Mouse (Mus musculus) lung, embryonic 14.5 days (tissue): ENCODE results near the gene St3gal2. TPM values are rescaled to one million over a fixed set of nuclear protein-coding genes. Genes with fewer than 3 reads are reported as not detected.

Source experiments
- ATAC-seq: fragments of 200-750 bp; cut with Nextera tagmentation; 2 replicates; pipeline ENCODE4 v1.8.0; 2017; ENCODE audit warnings: mild to moderate bottlenecking, moderate TSS enrichment, moderate library complexity; ENCODE audit not compliant: insufficient read depth
- DNase-seq: peaks from one replicate; pipeline ENCODE4 v3.0.0-alpha.2; 2015
- H3K27ac ChIP-seq: fragments of 300-500 bp; sonication (generic); 2 replicates; pipeline ENCODE4 v1.5.1; 2014; ENCODE audit warnings: low read depth, mild to moderate bottlenecking, moderate library complexity
- H3K27me3 ChIP-seq: fragments of 300-500 bp; sonication (generic); 2 replicates; pipeline ENCODE4 v1.6.1; 2014; ENCODE audit warnings: low read length, control low read depth; ENCODE audit not compliant: insufficient read depth
- H3K36me3 ChIP-seq: fragments of 300-500 bp; sonication (generic); 2 replicates; pipeline ENCODE4 v1.6.1; 2014; ENCODE audit warnings: control low read depth; ENCODE audit not compliant: insufficient read depth
- H3K4me1 ChIP-seq: fragments of 300-500 bp; sonication (generic); 2 replicates; pipeline ENCODE4 v1.6.1; 2014; ENCODE audit warnings: antibody characterized with exemption, control low read depth; ENCODE audit not compliant: insufficient read depth
- H3K4me2 ChIP-seq: fragments of 300-500 bp; sonication (generic); 2 replicates; pipeline ENCODE4 v1.6.1; 2014; ENCODE audit warnings: mild to moderate bottlenecking
- H3K4me3 ChIP-seq: fragments of 300-500 bp; sonication (generic); 2 replicates; pipeline ENCODE4 v1.5.1; 2014; ENCODE audit warnings: low read depth, low read length
- H3K9ac ChIP-seq: fragments of 300-500 bp; sonication (generic); 2 replicates; pipeline ENCODE4 v1.6.1; 2014
- H3K9me3 ChIP-seq: fragments of 300-500 bp; sonication (generic); 2 replicates; pipeline ENCODE4 v1.6.1; 2016; ENCODE audit warnings: low read depth, low read length, control low read depth
- CTCF ChIP-seq: IDR thresholded peaks from 2 replicates; pipeline ENCODE4 v1.5.1; 2016; ENCODE audit warnings: antibody characterized with exemption, low read depth
- WGBS: fragments of 180-500 bp; shearing (Covaris S2); extraction: QIAGEN DNeasy Blood & Tissue Kit; methylation state at CpG from one replicate; pipeline ENCODE4 v1.1.7; 2014; 5-methylcytosine and 5-hydroxymethylcytosine counted together
- polyA plus RNA-seq: library from polyadenylated mRNA; unstranded; fragments of >200 nt; fragmentation: Nextera tagmentation; extraction: Ambion mirVana; gene quantifications from 2 replicates; pipeline ENCODE4 v1.2.1, GENCODE M21; 2014

St3gal2 gene
- polyA plus RNA-seq, 1 experiment from 2014 or later: 13.0 TPM

DNA sequence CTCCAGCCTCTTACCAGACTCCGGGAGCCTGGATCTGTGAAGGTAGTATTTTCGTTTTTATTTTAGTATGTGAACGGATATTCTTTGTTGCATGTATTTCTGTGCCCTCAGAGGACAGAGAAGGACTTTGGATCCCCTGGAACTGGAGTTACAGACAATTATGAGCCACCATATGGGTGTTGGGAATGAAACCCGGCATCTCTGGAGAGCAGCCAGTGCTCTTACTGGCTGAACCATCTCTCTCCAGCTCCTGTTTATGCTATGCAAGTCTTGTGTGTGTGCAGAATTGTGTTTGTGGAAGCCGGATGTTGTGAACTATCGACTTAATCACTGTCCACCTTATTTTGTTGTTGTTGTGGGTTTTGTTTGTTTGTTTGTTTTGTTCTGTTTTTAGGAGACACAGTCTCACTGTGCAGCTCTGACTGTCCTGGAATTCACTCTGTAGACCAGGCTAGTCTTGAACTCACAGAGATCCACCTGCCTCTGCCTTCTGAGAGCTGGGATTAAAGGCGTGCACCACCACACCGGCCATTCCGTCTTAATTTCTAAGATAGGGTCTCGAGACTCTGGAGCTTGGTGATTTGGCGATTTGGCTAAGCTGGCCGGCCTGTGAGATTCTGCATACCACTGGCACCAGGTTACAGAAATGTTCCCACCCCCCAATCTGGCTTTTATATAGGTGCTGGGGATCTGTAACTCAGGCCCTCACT, 39.5 kb downstream of the St3gal2 start:
- no peak for ATAC-seq
- Histone ChIP-seq H3K4me3 (no peak overlapping the region), H3K4me2 (no peak overlapping the region), H3K9me3 (no peaks in the 10 kb centered on the region), H3K27me3 (no peaks in the 10 kb centered on the region), H3K36me3 (peaks cover 46% of the 10 kb centered on the region), H3K27ac (no peak overlapping the region), H3K4me1 (no peaks in the 10 kb centered on the region), H3K9ac (no peak overlapping the region)
- TF ChIP-seq CTCF: no peak
- DNase-seq: no peak
- 92% methylated on average over 12 of the region's 12 CpGs for WGBS

DNA sequence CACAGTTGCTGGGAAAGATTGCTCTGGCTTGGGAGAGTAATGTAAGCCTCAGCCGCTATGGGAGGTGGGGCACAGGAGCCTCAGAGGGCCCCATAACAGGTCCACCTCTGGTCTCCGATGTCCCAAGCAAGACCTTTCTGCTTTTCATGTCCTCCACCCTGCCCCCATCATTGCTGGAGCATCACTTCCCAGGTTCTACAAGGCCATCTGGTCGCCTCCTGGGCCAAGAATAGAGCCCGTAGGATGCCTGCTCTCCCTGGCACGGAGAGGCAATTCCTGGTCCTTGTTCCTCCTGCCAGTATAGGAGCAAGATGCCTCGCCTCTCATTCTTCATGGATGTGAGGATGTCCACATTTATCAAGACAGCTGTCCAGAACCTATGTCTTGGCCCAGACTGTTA, 40.2 kb downstream of the St3gal2 start:
- Histone ChIP-seq H3K27ac (no peak overlapping the region), H3K9me3 (no peaks in the 10 kb centered on the region), H3K36me3 (peaks cover 46% of the 10 kb centered on the region), H3K9ac (no peak overlapping the region), H3K4me3 (no peak overlapping the region), H3K4me2 (no peak overlapping the region), H3K4me1 (no peaks in the 10 kb centered on the region), H3K27me3 (no peaks in the 10 kb centered on the region)
- WGBS: 90% methylated on average over 6 of the region's 6 CpGs
- DNase-seq (no peak), ATAC-seq (no peak)
- TF ChIP-seq CTCF: no peak

DNA sequence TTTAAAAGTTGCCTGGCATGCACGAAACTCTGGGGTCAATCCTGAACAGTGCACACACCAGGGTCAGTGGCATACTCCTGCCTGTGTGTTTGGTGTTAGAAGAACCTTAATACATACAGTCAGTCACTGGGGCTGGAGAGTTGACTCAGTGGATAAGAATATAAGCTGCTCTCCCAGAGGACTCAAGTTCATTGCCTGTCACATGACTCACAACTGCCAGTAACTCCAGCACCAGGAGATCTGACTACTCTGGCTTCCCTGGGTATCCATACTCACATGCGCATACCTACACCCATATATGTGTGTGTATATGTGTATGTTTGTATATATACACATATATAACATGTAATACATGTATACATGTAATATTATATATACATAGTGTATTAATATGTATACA, 43.3 kb downstream of the St3gal2 start:
- H3K27ac ChIP-seq: no peak overlapping the region
- no peak for TF ChIP-seq CTCF
- whole genome bisulfite sequencing: 89% methylated on average over 2 of the region's 2 CpGs
- H3K9ac ChIP-seq: no peak overlapping the region
- H3K27me3 ChIP-seq: no peaks in the 10 kb centered on the region
- DNase-seq (no peak), ATAC-seq (no peak)
- H3K4me2 ChIP-seq: no peak overlapping the region
- H3K9me3 ChIP-seq: no peaks in the 10 kb centered on the region
- H3K36me3 ChIP-seq: peaks cover 36% of the 10 kb centered on the region
- H3K4me1 ChIP-seq: no peaks in the 10 kb centered on the region
- H3K4me3 ChIP-seq: no peak overlapping the region

DNA sequence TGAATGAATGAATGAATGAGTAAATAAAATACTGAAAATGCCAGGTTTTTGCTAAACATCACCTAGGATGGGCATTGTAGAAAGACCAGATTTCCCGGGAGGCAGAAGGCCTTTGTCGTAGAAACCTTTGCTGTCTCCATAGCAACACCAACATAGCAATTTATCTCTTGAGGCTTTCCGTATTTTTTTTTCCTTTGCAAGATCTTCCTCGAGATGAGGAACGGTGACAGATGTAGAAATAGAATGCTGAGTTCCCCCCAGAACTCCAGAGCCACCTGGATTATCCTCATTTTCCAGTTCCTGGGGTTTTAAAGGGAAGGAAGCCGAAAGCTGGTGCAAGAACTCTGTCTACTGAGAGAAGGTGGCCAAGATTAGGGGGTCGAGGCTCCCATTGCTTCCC, 44.9 kb downstream of the St3gal2 start:
- no peak overlapping the region for H3K27ac ChIP-seq
- ATAC-seq: no peak

GRCm38 (mm10) chr8:110965594-110965993, 45.9 kb downstream of the St3gal2 start:
- WGBS: 35% methylated on average over 7 of the region's 7 CpGs
- H3K4me2 ChIP-seq: no peak overlapping the region
- H3K9ac ChIP-seq: no peak overlapping the region
- H3K4me3 ChIP-seq: no peak overlapping the region
- ATAC-seq: peak; percentile 25; the same call in 1 of the 2 replicates
- peak; percentile 87 for DNase-seq
- H3K27me3 ChIP-seq: no peaks in the 10 kb centered on the region
- no peaks in the 10 kb centered on the region for H3K9me3 ChIP-seq
- peak; percentile 27 for TF ChIP-seq CTCF
- H3K36me3 ChIP-seq: peaks cover 22% of the 10 kb centered on the region; the same call in 1 of the 2 replicates
- no peaks in the 10 kb centered on the region for H3K4me1 ChIP-seq
- no peak overlapping the region for H3K27ac ChIP-seq

More for the DNA sequence above, 44.9 kb downstream of the St3gal2 start:
- WGBS: 72% methylated on average over 7 of the region's 7 CpGs
- Histone ChIP-seq H3K4me3 (no peak overlapping the region), H3K27me3 (no peaks in the 10 kb centered on the region), H3K4me2 (no peak overlapping the region), H3K4me1 (no peaks in the 10 kb centered on the region), H3K36me3 (peaks cover 24% of the 10 kb centered on the region; the same call in 1 of the 2 replicates), H3K9me3 (no peaks in the 10 kb centered on the region), H3K9ac (no peak overlapping the region)
- TF ChIP-seq CTCF: no peak
- DNase-seq: no peak

DNA sequence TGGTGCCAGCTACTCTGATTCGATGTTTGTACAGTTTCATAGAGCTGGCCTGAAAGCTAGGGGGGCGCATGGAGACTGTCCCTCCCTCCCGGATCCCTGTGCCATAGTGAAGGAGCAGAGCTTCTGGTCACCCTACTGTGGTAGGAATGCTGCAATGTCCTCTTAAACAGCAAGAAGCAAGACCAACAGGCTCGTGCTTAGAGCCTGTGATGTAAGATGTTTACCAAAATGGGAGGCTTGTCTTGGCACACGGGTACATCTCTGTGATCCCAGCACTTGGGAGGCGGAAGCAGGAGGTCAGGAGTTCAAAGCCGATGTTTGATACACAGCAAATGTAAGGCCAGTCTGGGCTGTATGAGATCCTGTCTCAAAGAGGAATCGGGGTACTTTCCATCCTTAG, 46.9 kb downstream of the St3gal2 start:
- TF ChIP-seq CTCF: no peak
- no peak for ATAC-seq
- no peak overlapping the region for H3K4me3 ChIP-seq
- peaks cover 22% of the 10 kb centered on the region; the same call in 1 of the 2 replicates for H3K36me3 ChIP-seq
- H3K9me3 ChIP-seq: no peaks in the 10 kb centered on the region
- no peak overlapping the region for H3K4me2 ChIP-seq
- no peaks in the 10 kb centered on the region for H3K4me1 ChIP-seq
- H3K27ac ChIP-seq: no peak overlapping the region
- DNase-seq: no peak
- H3K9ac ChIP-seq: no peak overlapping the region
- WGBS: 80% methylated on average over 8 of the region's 8 CpGs
- no peaks in the 10 kb centered on the region for H3K27me3 ChIP-seq

DNA sequence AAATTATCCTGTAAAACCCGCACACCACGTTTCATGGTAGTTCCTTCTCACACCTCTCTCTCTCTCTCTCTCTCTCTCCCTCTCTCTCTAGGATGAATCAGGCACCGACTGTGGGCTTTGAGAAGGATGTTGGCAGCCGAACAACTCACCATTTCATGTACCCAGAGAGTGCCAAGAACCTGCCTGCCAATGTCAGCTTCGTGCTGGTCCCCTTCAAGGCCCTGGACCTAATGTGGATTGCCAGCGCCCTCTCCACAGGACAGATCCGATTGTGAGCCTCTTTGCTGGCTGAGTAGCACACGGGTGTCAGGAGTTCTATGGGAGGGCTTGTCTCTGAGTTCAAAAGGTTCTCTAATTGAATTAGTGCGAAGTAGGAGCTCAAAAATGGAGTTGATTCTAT, 47.6 kb downstream of the St3gal2 start:
- Histone ChIP-seq H3K4me3 (no peak overlapping the region), H3K9me3 (no peaks in the 10 kb centered on the region), H3K9ac (no peak overlapping the region), H3K27ac (no peak overlapping the region), H3K27me3 (no peaks in the 10 kb centered on the region), H3K4me1 (no peaks in the 10 kb centered on the region), H3K4me2 (no peak overlapping the region), H3K36me3 (peaks cover 14% of the 10 kb centered on the region; the same call in 1 of the 2 replicates)
- ATAC-seq (no peak), DNase-seq (no peak)
- TF ChIP-seq CTCF: no peak
- WGBS: 77% methylated on average over 9 of the region's 9 CpGs
